Mouse (Mus musculus) B cell, adult (primary cell): ENCODE results near the gene Mrpl40. TPM values are rescaled to one million over a fixed set of nuclear protein-coding genes. Genes with fewer than 3 reads are reported as not detected.

ENCODE experiments used
- total RNA-seq: library from RNA; stranded (reverse); gene quantifications from 4 replicates; pipeline ENCODE4 v1.2.4, GENCODE M21; 2023; ENCODE audit not compliant: inconsistent age

Mrpl40 gene
- total RNA-seq: 31.2 to 36.1 TPM (median 34.7 TPM) in 4 replicates

GRCm38 (mm10) chr16:18876442-18877308 is at the start of gene Mrpl40, which contains the start of gene Hira:
TSS of gene Mrpl40 (minus strand) at chr16:18876862.
TSS of gene Hira (plus strand) at chr16:18877037.

GRCm38 (mm10) chr16:18836468-18837208 is 40.0 kb downstream of the Mrpl40 start, which contains the start of the genes 2510002D24Rik and Gm28539:
TSS of gene 2510002D24Rik (plus strand) at chr16:18836578.
TSS of gene Gm28539 (plus strand) at chr16:18836584.

Other genes with a start within 250 kb of the Mrpl40 start
- not detected in 4 replicates for gene Sept5, start 246.9 kb downstream of the Mrpl40 start, total RNA-seq
- gene Cldn5, start 100.0 kb downstream of the Mrpl40 start, total RNA-seq: not detected in 4 replicates
- gene Ufd1, start 65.1 kb downstream of the Mrpl40 start, total RNA-seq: 89.9 to 110 TPM (median 101 TPM) in 4 replicates
- gene Cdc45, start 64.9 kb downstream of the Mrpl40 start, total RNA-seq: 3.0 to 5.0 TPM (median 4.2 TPM) in 4 replicates
- gene 2510002D24Rik, start 40.3 kb downstream of the Mrpl40 start, total RNA-seq: 37.6 to 51.1 TPM (median 40.1 TPM) in 4 replicates
- 1.4 to 10.6 TPM (median 4.7 TPM) in 3 of 4 replicates, not detected in the other for gene Gm28539, start 40.3 kb downstream of the Mrpl40 start, total RNA-seq
- gene Hira, start 175 bp upstream of the Mrpl40 start, total RNA-seq: 69.5 to 78.8 TPM (median 73.5 TPM) in 4 replicates